Mouse (Mus musculus): ENCODE measurements around the gene Zfp598.

The Zfp598 gene

DNA sequence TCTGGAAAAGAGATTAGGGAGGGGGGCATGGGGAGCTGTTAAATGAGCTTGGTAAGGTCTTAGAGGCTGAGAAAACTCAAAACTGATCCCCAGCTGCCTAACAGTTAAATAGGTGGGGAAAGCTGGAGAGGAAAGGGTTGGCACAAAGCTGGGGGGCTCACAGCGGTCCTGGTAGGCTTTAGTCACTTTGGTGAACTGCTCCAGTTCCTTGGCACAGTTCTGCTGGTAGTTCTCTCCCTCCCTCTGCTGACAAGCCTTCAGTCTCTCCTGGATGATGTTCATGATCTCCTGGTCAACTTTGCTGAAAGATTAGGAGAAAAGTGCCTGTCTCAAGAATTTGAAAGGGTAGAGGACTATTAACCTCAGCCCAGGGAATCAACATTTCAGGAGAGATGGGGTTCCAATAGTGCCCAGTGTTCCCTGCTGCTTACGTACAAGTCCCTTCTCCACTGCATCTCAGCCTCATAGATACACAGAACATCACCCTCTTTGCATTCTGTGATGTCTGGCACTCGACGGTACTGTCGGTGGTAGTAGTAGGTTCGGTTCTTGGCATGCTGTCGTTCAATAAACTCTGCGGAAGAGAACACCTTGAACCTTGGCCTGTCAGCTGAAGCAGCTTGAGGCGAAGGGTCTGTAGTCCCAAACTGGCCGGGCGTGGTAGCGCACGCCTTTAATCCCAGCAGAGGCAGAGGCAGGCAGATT, 52.9 kb downstream of the Zfp598 start:
- DNase-seq (ENCODE audit: low spot score), result no peak

DNA sequence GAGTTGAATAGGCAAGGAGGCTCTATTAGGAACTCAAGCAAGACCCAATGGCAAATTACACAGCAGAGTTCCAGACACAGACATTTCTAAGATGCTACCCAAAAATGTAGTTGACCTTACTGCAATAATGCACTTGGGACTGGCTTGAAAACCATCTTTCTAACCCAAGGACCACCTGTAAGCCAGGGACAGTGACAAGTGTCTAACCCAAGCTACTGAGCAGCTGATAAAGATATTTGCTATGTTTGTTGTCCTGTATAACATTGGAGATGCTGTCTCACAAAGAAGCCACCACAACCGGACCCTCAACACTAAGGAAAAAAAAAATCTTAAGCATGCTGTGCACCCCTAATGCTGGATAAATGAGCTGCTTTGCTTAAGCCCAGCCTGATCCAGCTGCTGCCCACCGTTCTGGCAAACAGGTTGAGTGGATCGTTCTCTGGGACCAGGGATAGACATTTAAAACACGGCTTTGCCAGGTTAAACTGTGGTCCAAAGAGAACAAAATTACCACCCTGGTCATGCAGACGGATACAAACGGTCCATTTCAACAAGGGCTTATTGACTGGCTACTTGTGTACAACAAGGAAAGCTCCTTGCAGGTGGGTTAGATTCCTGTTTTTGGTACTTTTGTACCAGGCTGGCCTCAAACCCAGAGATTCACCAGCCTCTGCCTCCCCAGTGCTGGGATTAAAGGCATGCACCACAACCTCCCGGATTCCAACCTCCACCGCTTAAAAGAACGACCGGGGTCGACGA, 53.8 kb downstream of the Zfp598 start:
- no peak for DNase-seq (ENCODE audit: low spot score)

DNA sequence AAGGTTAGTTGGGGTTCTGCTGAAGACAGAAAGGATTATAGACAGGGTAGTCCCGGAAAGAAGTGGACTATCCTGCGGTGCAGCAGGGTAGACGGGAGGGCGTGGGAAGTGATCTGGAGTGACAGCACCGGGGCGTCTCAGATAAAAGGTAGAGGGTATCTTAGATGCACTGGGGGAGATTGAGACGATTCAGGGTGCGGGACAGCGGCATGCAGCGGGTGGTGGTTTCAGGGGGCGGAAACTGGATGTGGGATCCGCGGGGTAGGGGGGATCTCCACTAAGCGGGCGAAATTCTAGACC, 54.3 kb downstream of the Zfp598 start:
- no peak for DNase-seq (ENCODE audit: low spot score)

DNA sequence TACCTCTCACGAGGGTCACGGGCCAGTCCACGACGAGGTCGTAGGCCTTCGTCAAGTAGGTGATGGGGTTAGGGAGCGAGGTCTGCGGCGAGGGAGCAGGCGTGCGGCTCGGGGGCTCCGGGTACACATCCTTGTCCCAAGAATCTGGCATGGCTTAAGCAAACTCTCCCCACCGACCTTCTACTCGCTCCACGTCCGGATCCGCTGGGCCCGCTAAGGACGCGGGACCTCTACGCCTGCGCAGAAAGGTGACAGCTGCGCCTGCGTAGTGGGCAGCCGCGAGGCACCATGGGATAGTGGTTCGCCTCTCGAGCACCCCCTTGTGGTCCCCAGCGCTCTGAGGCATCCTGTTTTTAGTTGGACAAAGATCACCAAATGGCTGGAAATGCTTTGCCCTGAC, 54.7 kb downstream of the Zfp598 start, which contains the start of gene Ndufb10:
Ndufb10 (minus strand) TSS at position 295 of the 400 bp plus-strand sequence.
- DNase-seq (ENCODE audit: low spot score), result peak; percentile 92

DNA sequence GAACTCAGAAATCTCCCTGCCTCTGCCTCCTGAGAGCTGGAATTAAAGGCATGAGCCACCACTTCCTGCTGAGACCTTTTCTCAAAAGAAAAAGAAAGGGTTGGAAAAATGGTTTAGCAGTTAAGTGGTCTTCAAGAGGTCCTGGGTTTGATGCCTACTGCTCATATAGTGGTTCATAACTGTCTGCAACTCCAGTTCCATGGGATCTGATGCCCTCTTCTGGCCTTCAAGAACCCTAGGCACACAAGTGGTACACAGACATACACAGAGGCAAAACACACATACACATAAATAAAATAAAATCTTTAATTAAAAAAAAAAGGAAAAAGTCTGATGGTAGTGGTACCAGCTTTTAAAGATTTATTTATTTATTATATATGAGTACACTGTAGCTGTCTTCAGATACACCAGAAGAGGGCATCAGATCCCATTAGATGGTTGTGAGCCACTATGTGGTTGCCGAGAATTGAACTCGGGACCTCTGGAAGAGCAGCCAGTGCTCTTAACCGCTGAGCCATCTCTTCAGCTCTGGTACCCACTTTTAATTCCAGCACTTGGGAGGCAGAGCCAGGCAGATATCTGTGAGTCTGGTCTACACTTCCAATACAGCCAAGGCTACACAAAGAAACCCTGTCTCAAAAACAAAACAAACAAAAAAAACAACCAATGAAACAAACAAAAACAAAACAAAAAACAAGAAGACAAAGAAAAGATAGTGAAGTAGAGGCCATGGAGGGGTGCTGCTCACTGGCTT, 56.3 kb downstream of the Zfp598 start:
- no peak for DNase-seq (ENCODE audit: low spot score)

DNA sequence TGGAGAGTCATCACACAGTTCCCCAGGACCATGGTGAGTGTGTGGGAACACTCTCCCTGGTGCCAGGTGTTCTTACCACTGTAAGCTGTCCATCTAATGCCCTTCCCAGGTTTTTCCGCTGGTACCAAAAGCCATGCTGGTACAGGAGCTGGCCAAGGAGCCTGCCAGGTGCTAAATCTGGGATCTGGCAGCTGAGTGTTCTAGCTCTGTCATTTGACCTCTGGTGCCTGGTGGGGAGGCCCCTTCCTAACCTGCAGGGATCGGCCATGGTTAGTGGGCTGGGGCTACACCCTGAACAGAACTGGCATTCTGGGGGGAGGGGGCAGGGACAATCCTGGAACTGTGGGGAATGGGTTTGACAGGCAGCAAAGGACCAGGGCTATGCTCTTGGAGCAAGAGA, 58.1 kb downstream of the Zfp598 start, which contains the start of gene Rpl3l:
Rpl3l (plus strand) TSS at position 203 of the 400 bp plus-strand sequence.
- no peak for DNase-seq (ENCODE audit: low spot score)

DNA sequence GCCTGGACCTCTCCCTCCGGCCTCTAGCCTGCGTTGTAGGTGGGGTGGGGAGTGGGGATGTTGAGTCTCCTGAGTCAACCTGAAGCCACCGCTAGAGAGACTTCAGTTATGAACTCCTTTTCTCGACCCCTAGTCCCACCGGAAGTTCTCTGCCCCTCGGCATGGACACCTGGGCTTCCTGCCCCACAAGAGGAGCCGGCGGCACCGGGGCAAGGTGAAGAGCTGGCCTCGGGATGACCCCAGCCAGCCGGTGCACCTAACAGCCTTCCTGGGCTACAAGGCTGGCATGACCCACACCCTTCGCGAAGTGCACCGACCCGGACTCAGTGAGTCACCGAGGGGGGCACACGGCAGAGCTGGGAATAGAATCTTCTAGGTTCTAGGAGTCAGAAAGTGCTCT, 58.7 kb downstream of the Zfp598 start:
- no peak for DNase-seq (ENCODE audit: low spot score)

DNA sequence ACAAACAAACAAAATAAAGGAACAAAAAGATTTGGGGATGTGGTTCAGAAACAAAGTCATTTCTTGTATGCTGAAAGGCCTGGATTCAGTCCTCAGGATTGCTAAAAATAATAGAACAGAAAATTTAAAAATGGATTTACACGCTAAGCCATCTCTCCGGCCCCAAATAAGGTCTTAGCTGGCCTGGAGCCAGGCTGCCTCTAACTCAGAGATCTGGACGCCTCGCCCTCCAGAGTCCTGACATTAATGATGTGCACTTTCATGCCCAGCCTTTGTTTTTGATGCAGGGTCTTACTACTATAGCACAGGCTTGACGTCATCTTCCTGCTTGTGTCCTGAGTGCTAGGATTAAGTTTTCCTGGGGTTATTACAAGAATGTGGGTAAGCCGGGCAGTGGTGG, 59.6 kb downstream of the Zfp598 start:
- no peak for DNase-seq (ENCODE audit: low spot score)

DNA sequence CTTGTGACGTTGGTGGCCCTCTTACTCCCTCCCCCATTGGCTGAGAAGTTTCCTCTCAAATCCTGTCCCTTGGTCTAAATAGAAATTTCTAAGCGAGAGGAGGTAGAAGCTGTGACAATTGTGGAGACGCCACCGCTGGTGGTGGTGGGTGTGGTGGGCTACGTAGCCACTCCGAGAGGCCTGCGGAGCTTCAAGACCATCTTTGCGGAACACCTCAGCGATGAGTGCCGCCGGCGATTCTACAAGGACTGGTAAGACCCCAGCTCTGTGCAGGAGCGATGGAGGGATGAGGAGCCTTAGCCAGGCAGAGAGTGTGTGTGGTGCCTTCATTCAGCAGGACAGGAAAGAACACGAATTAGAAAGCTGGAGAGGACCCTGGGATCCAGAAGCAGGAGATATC, 61.3 kb downstream of the Zfp598 start:
- no peak for DNase-seq (ENCODE audit: low spot score)
